Mouse (Mus musculus) neural tube, embryonic 15.5 days (tissue): Measurements from ENCODE around the gene Chac1. TPM values are rescaled to one million over a fixed set of nuclear protein-coding genes. Genes with fewer than 3 reads are reported as not detected.

ENCODE experiments used
- ATAC-seq: fragments of 200-750 bp; cut with Nextera tagmentation; 2 replicates; pipeline ENCODE4 v1.8.0; 2017; ENCODE audit warnings: mild to moderate bottlenecking, moderate TSS enrichment, moderate library complexity; ENCODE audit not compliant: low FRiP score
- H3K27ac ChIP-seq: fragments of 300-500 bp; sonication (generic); replicated peaks from 2 replicates; pipeline ENCODE4 v1.5.1; 2015; ENCODE audit warnings: mild to moderate bottlenecking, inconsistent platforms
- H3K27me3 ChIP-seq: fragments of 300-500 bp; sonication (generic); replicated peaks from 2 replicates; pipeline ENCODE4 v1.6.1; 2015; ENCODE audit warnings: inconsistent platforms
- H3K36me3 ChIP-seq: fragments of 300-500 bp; sonication (generic); 2 replicates; pipeline ENCODE4 v1.6.1; 2015; ENCODE audit warnings: inconsistent platforms
- H3K4me1 ChIP-seq: fragments of 300-500 bp; sonication (generic); 2 replicates; pipeline ENCODE4 v1.6.1; 2015; ENCODE audit warnings: inconsistent platforms
- H3K4me2 ChIP-seq: fragments of 300-500 bp; sonication (generic); 2 replicates; pipeline ENCODE4 v1.6.1; 2015; ENCODE audit warnings: inconsistent platforms, mild to moderate bottlenecking, moderate library complexity
- H3K4me3 ChIP-seq: fragments of 300-500 bp; sonication (generic); replicated peaks from 2 replicates; pipeline ENCODE4 v1.5.1; 2015; ENCODE audit warnings: mild to moderate bottlenecking, inconsistent platforms
- H3K9ac ChIP-seq: fragments of 300-500 bp; sonication (generic); replicated peaks from 2 replicates; pipeline ENCODE4 v1.6.1; 2015; ENCODE audit warnings: mild to moderate bottlenecking, inconsistent platforms
- H3K9me3 ChIP-seq: fragments of 300-500 bp; sonication (generic); replicated peaks from 2 replicates; pipeline ENCODE4 v1.6.1; 2016; ENCODE audit warnings: inconsistent platforms
- WGBS: fragments of 180-500 bp; shearing (Covaris S2); methylation state at CpG from one replicate; pipeline ENCODE4 v1.1.7; 2015; ENCODE audit warnings: mixed read lengths; 5-methylcytosine and 5-hydroxymethylcytosine counted together
- polyA plus RNA-seq: library from polyadenylated mRNA; unstranded; fragments of >200 nt; fragmentation: Nextera tagmentation; extraction: Ambion mirVana; gene quantifications from 2 replicates; pipeline ENCODE4 v1.2.1, GENCODE M21; 2015

Gene Chac1
- polyA plus RNA-seq, 1 experiment from 2014 or later: 12.1 TPM

GRCm38 (mm10) chr2:119388266-119388665, 37.2 kb downstream of the Chac1 start:
- Histone ChIP-seq H3K9ac (no peak overlapping the region), H3K4me2 (no peak overlapping the region), H3K27ac (no peak overlapping the region), H3K9me3 (no peaks in the 10 kb centered on the region), H3K27me3 (no peaks in the 10 kb centered on the region), H3K4me1 (no peaks in the 10 kb centered on the region), H3K36me3 (peaks cover 40% of the 10 kb centered on the region), H3K4me3 (no peak overlapping the region)
- WGBS: 95% methylated on average over 1 of the region's 1 CpGs
- ATAC-seq: no peak

- Histone ChIP-seq H3K27me3 (no peaks in the 10 kb centered on the region), H3K36me3 (peaks cover 35% of the 10 kb centered on the region), H3K4me1 (no peaks in the 10 kb centered on the region), H3K9me3 (no peaks in the 10 kb centered on the region), H3K4me2 (no peak overlapping the region), H3K9ac (no peak overlapping the region), H3K27ac (no peak overlapping the region), H3K4me3 (no peak overlapping the region)
- no peak for ATAC-seq
- 94% methylated on average over 4 of the region's 4 CpGs for WGBS
These were observed 39.0 kb downstream of the Chac1 start for GRCm38 (mm10) chr2:119389992-119390391.

GRCm38 (mm10) chr2:119398252-119398651, 47.2 kb downstream of the Chac1 start:
- ATAC-seq: no peak
- 91% methylated on average over 5 of the region's 5 CpGs for WGBS
- H3K36me3 ChIP-seq: peaks cover 39% of the 10 kb centered on the region

DNA sequence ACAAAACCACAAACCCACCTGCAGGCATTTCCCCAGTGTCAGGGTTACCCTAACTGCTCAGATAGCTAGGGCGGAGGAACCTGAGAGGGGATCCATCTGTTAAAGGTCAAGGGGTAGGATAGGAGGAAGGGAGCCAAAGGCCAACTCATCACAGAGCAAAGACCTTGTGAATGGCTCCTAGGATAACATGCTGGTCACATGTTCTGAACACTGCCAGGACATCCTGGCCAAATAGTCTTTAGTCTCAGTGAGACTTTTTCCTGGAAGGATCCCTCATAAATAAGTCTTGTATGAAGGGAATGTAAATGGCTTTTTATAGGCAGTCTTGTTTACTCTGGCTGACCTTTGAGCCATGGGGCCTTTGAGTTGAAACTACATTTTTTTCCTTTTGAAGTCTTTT, 47.6 kb downstream of the Chac1 start:
- Histone ChIP-seq H3K4me2 (no peak overlapping the region), H3K4me1 (no peaks in the 10 kb centered on the region), H3K36me3 (peaks cover 39% of the 10 kb centered on the region), H3K9me3 (no peaks in the 10 kb centered on the region), H3K27me3 (no peaks in the 10 kb centered on the region), H3K4me3 (no peak overlapping the region), H3K27ac (no peak overlapping the region), H3K9ac (no peak overlapping the region)
- ATAC-seq: no peak
- WGBS: 89% methylated on average over 1 of the region's 1 CpGs

More at GRCm38 (mm10) chr2:119398252-119398651, 47.2 kb downstream of the Chac1 start:
- Histone ChIP-seq H3K9ac (no peak overlapping the region), H3K27ac (no peak overlapping the region), H3K27me3 (no peaks in the 10 kb centered on the region), H3K4me3 (no peak overlapping the region), H3K4me2 (no peak overlapping the region), H3K4me1 (no peaks in the 10 kb centered on the region), H3K9me3 (no peaks in the 10 kb centered on the region)

DNA sequence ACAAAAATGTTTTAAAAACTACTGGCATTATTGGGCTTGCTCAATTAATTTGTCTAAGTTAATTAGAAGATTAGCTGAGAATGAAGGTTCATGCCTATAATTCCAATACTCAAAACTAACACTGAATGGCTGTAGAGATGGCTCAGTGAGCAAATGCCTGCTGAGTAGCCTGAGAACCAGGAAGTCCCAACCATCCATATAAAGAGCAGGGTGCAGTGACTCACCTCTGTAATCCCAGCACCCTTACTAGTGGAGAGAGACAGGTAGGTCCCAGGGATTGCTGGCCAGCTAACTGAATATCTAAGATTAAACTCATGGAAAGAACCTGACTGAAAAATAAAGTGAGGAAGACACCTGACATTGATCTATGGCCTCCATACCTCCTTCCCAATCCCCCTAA, 48.3 kb downstream of the Chac1 start:
- no peak overlapping the region for H3K27ac ChIP-seq
- H3K9me3 ChIP-seq: no peaks in the 10 kb centered on the region
- no peak for ATAC-seq
- peaks cover 39% of the 10 kb centered on the region for H3K36me3 ChIP-seq
- H3K4me2 ChIP-seq: no peak overlapping the region
- no peaks in the 10 kb centered on the region for H3K4me1 ChIP-seq
- no peak overlapping the region for H3K9ac ChIP-seq
- no peaks in the 10 kb centered on the region for H3K27me3 ChIP-seq
- H3K4me3 ChIP-seq: no peak overlapping the region

Other genes with a start within 250 kb of the Chac1 start
- 7.3 and 17.3 TPM in 2 replicates for gene Rad51, start 238.4 kb upstream of the Chac1 start, polyA plus RNA-seq
- gene Rmdn3, start 194.2 kb upstream of the Chac1 start, polyA plus RNA-seq: 47.7 and 49.0 TPM in 2 replicates
- gene Gchfr, start 183.5 kb upstream of the Chac1 start, polyA plus RNA-seq: 4.6 TPM in 2 replicates
- gene Gm14137, start 176.7 kb upstream of the Chac1 start, polyA plus RNA-seq: 0.69 and 0.78 TPM in 2 replicates
- gene Zfyve19, start 142.6 kb upstream of the Chac1 start, polyA plus RNA-seq: 64.2 and 68.0 TPM in 2 replicates
- 23.9 and 26.1 TPM in 2 replicates for gene Dnajc17, start 142.4 kb upstream of the Chac1 start, polyA plus RNA-seq
- gene Ppp1r14d, start 121.3 kb upstream of the Chac1 start, polyA plus RNA-seq: 0.40 TPM in 1 of 2 replicates, not detected in the other
- 0.49 and 11.0 TPM in 2 replicates for gene Spint1, start 113.9 kb upstream of the Chac1 start, polyA plus RNA-seq
- 39.5 and 46.6 TPM in 2 replicates for gene Rhov, start 80.0 kb upstream of the Chac1 start, polyA plus RNA-seq
- gene Vps18, start 62.5 kb upstream of the Chac1 start, polyA plus RNA-seq: 23.7 and 23.8 TPM in 2 replicates
- 3.9 and 10.4 TPM in 2 replicates for gene Dll4, start 25.4 kb upstream of the Chac1 start, polyA plus RNA-seq
- gene Ino80, start 126.5 kb downstream of the Chac1 start, polyA plus RNA-seq: 3.1 and 3.5 TPM in 2 replicates
- gene Exd1, start 196.4 kb downstream of the Chac1 start, polyA plus RNA-seq: 0.59 and 1.3 TPM in 2 replicates
- gene Chp1, start 196.5 kb downstream of the Chac1 start, polyA plus RNA-seq: 52.0 and 54.3 TPM in 2 replicates